Mouse (Mus musculus): Measurements from ENCODE around the gene Rdh16.
"Not testable (repeated sequence)": the region's sequence is repeated elsewhere in the genome, so short reads cannot be mapped to it uniquely, and the experiment has no call there.

Rdh16 gene

GRCm38 (mm10) chr10:127834186-127834585 lies 33.2 kb downstream of the Rdh16 start:
- not testable (repeated sequence) for DNase-seq (ENCODE audit: low spot score in 2 of 2)

- no peak for DNase-seq (ENCODE audit: low spot score in 2 of 2)
These were observed 34.3 kb downstream of the Rdh16 start for GRCm38 (mm10) chr10:127835292-127835691.

- not testable (repeated sequence) for DNase-seq (ENCODE audit: low spot score in 2 of 2)
These were observed 36.8 kb downstream of the Rdh16 start for GRCm38 (mm10) chr10:127837793-127838192.

GRCm38 (mm10) chr10:127838539-127838938 lies 37.6 kb downstream of the Rdh16 start:
- peak; percentile 5 to 18 for DNase-seq (ENCODE audit: low spot score in 2 of 2)

- DNase-seq (ENCODE audit: low spot score in 2 of 2), result no peak
These were observed 39.8 kb downstream of the Rdh16 start for GRCm38 (mm10) chr10:127840776-127841175.

- DNase-seq (ENCODE audit: low spot score in 2 of 2), result not testable (repeated sequence)
These were observed 45.0 kb downstream of the Rdh16 start for GRCm38 (mm10) chr10:127845945-127846344.

- no peak for DNase-seq (ENCODE audit: low spot score in 2 of 2)
These were observed 47.1 kb downstream of the Rdh16 start for GRCm38 (mm10) chr10:127848089-127848488.

- DNase-seq (ENCODE audit: low spot score in 2 of 2), result no peak
These were observed 48.7 kb downstream of the Rdh16 start, which contains the start of gene Rdh19 for GRCm38 (mm10) chr10:127849628-127850027. Gene Rdh19 (plus strand): TSS chr10:127849928.

GRCm38 (mm10) chr10:127856376-127856775 lies 55.4 kb downstream of the Rdh16 start:
- DNase-seq (ENCODE audit: low spot score in 2 of 2), result no peak

GRCm38 (mm10) chr10:127864931-127865330 lies 64.0 kb downstream of the Rdh16 start:
- no peak for DNase-seq (ENCODE audit: low spot score in 2 of 2)

GRCm38 (mm10) chr10:127866232-127866631 lies 65.3 kb downstream of the Rdh16 start, which contains the start of gene Rdh16f2:
Gene Rdh16f2 (plus strand): TSS chr10:127866474.
- DNase-seq (ENCODE audit: low spot score in 2 of 2), result no peak

- DNase-seq (ENCODE audit: low spot score in 2 of 2), result peak in 1 of 2 experiments; percentile 7
These were observed 71.5 kb downstream of the Rdh16 start for GRCm38 (mm10) chr10:127872484-127872883.

GRCm38 (mm10) chr10:127877681-127878080 lies 76.7 kb downstream of the Rdh16 start:
- DNase-seq (ENCODE audit: low spot score in 2 of 2), result no peak

GRCm38 (mm10) chr10:127878262-127879057 lies 77.5 kb downstream of the Rdh16 start:
- no peak for DNase-seq (ENCODE audit: low spot score in 2 of 2)

GRCm38 (mm10) chr10:127879155-127879688 lies 78.3 kb downstream of the Rdh16 start:
- peak in 1 of 2 experiments; percentile 15 for DNase-seq (ENCODE audit: low spot score in 2 of 2)

- DNase-seq (ENCODE audit: low spot score in 2 of 2), result no peak
These were observed 80.1 kb downstream of the Rdh16 start for GRCm38 (mm10) chr10:127881041-127881440.

GRCm38 (mm10) chr10:127886551-127886950 lies 85.6 kb downstream of the Rdh16 start:
- DNase-seq (ENCODE audit: low spot score in 2 of 2), result no peak

- no peak for DNase-seq (ENCODE audit: low spot score in 2 of 2)
These were observed 86.0 kb downstream of the Rdh16 start for GRCm38 (mm10) chr10:127886971-127887370.

- DNase-seq (ENCODE audit: low spot score in 2 of 2), result no peak
These were observed 87.7 kb downstream of the Rdh16 start, which contains the start of gene Rdh7 for GRCm38 (mm10) chr10:127888605-127889004. Gene Rdh7 (minus strand): TSS chr10:127888817.

- no peak for DNase-seq (ENCODE audit: low spot score in 2 of 2)
These were observed 90.5 kb downstream of the Rdh16 start for GRCm38 (mm10) chr10:127891481-127891880.

GRCm38 (mm10) chr10:127893163-127894022 lies 92.4 kb downstream of the Rdh16 start:
- not testable (repeated sequence) for DNase-seq (ENCODE audit: low spot score in 2 of 2)

All from left cerebral cortex, adult 9 months (tissue).